Mouse (Mus musculus) embryonic stem cell, embryonic (primary cell): Measurements from ENCODE around the gene Gm7173.

ENCODE experiments used
- CTCF ChIA-PET, 4 experiments: fragments of 300-600 bp in 2 of 4; fragments of 350-600 bp in 2 of 4; sonication (Branson Sonifier 250); formaldehyde crosslinking; loops; one replicate each; lab custom pipeline; 2022; ENCODE audit warnings: inconsistent platforms in 2 of 4; lab: Charles Lee
- POLR2A ChIA-PET, 4 experiments: fragments of 300-600 bp in 2 of 4; fragments of 350-600 bp in 2 of 4; sonication (Branson Sonifier 250); formaldehyde crosslinking; loops; one replicate each; lab custom pipeline; 2022; ENCODE audit warnings: antibody characterized with exemption in 4 of 4, inconsistent platforms in 1 of 4; lab: Charles Lee

Gm7173 gene

DNA sequence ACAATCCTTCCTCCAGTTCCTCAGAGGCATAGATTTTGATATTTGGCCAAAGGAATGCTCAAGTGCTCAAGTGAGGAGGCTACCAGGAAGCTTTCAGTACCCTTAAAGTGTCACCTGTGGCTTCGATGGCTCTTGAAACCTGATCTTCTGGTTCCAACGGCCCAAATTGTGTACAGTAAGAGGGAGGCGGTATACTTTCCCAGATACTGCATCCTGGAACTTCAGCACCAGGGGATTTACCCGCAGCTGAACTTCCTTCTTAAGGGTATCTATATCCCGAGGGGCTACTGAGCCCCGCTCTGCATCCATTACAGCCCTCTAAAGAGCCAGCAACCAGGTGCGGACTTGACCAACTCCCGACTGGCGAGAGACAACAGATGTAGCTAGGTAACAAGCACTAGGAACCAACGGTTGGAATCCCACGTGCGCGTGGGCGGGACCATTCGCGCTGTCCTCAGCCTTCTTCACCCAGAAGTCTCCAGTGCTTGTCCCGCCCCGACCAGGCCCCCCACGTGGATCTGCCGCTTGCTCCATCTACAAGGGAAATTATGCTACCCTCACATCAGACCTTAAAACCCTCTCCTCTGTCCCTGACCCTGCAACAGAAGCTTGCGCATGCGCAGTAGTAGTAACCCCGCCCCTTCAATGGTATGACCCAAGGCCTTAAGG is at the start of gene Gm7173:
Gene Gm7173 (minus strand): TSS at position 309 of the 669 bp plus-strand sequence.
- ChIA-PET POLR2A (no interaction called here), CTCF (no interaction called here)

DNA sequence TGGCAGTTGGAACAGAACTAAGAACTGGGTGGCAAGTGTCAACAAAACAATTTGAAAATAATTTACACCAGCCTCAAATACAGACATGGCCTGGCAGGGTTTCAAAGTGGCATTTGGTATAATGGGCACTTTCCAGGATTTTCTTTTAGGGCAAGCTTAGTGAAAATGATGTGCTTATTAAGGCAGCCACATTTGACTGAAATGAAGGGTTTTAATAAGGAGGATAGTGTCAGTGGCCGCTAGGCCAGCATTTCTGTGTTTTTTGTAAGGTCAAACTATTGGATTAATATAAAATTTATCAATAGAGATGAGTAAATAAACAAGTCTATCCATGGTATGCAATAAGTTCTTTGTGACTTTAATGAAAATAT is 546 bp upstream of the Gm7173 start:
- ChIA-PET CTCF (no interaction called here), POLR2A (no interaction called here)

DNA sequence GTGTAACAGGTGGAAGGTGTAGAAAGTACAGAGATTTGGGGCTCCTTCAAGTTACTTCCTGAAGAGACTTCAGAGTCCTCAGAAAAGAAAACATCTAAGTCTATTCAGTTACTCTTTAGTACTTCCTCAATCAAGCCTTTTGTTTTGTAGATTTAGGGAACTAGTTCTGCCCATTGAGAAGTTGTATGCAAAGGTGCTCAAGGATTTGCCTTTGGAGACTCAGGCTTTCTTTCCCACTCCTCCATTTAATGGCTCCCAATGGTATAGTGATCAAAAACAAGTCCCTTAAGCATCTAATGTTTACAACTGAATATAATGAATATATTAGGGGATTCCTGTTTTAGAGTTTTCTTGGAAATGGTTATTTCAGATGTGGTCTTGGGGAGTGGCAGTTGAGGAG is 200.3 kb downstream of the Gm7173 start:
- POLR2A ChIA-PET: no interaction called here
- CTCF ChIA-PET: no interaction called here
